Mouse (Mus musculus) kidney, embryonic 16.5 days (tissue): ENCODE measurements around the gene Acyp2. TPM values are rescaled to one million over a fixed set of nuclear protein-coding genes. Genes with fewer than 3 reads are reported as not detected.
A peak's percentile ranks its signal among the peaks of the same experiment; 100 is the strongest.

ENCODE experiments used
- ATAC-seq: fragments of 200-750 bp; cut with Nextera tagmentation; 2 replicates; pipeline ENCODE4 v1.8.0; 2017; ENCODE audit warnings: moderate TSS enrichment; ENCODE audit not compliant: low FRiP score, low TSS enrichment
- H3K27ac ChIP-seq: fragments of 300-500 bp; sonication (generic); 2 replicates; pipeline ENCODE4 v1.5.1; 2014; ENCODE audit warnings: low read length
- H3K27me3 ChIP-seq: fragments of 300-500 bp; sonication (generic); 2 replicates; pipeline ENCODE4 v1.6.1; 2014; ENCODE audit warnings: low read length, control low read depth, mixed read lengths; ENCODE audit not compliant: insufficient read depth
- H3K36me3 ChIP-seq: fragments of 300-500 bp; sonication (generic); 2 replicates; pipeline ENCODE4 v1.6.1; 2014; ENCODE audit warnings: low read length, control low read depth, mixed read lengths; ENCODE audit not compliant: insufficient read depth
- H3K4me1 ChIP-seq: fragments of 300-500 bp; sonication (generic); 2 replicates; pipeline ENCODE4 v1.6.1; 2014; ENCODE audit warnings: low read length, control low read depth, mixed read lengths; ENCODE audit not compliant: insufficient read depth
- H3K4me2 ChIP-seq: fragments of 300-500 bp; sonication (generic); replicated peaks from 2 replicates; pipeline ENCODE4 v1.6.1; 2014; ENCODE audit warnings: low read depth, low read length
- H3K4me3 ChIP-seq: fragments of 300-500 bp; sonication (generic); 2 replicates; pipeline ENCODE4 v1.5.1; 2014; ENCODE audit warnings: mild to moderate bottlenecking, low read length
- H3K9ac ChIP-seq: fragments of 300-500 bp; sonication (generic); replicated peaks from 2 replicates; pipeline ENCODE4 v1.6.1; 2014; ENCODE audit warnings: low read length
- H3K9me3 ChIP-seq: fragments of 300-500 bp; sonication (generic); 2 replicates; pipeline ENCODE4 v1.6.1; 2016; ENCODE audit warnings: low read length, control low read depth
- WGBS: fragments of 180-500 bp; shearing (Covaris S2); extraction: QIAGEN DNeasy Blood & Tissue Kit; methylation state at CpG from one replicate; pipeline ENCODE4 v1.1.7; 2014; 5-methylcytosine and 5-hydroxymethylcytosine counted together
- polyA plus RNA-seq: library from polyadenylated mRNA; unstranded; fragments of >200 nt; fragmentation: Nextera tagmentation; extraction: Ambion mirVana; gene quantifications from 2 replicates; pipeline ENCODE4 v1.2.1, GENCODE M21; 2015

Gene Acyp2
- polyA plus RNA-seq, 1 experiment from 2014 or later, result 19.8 TPM

DNA sequence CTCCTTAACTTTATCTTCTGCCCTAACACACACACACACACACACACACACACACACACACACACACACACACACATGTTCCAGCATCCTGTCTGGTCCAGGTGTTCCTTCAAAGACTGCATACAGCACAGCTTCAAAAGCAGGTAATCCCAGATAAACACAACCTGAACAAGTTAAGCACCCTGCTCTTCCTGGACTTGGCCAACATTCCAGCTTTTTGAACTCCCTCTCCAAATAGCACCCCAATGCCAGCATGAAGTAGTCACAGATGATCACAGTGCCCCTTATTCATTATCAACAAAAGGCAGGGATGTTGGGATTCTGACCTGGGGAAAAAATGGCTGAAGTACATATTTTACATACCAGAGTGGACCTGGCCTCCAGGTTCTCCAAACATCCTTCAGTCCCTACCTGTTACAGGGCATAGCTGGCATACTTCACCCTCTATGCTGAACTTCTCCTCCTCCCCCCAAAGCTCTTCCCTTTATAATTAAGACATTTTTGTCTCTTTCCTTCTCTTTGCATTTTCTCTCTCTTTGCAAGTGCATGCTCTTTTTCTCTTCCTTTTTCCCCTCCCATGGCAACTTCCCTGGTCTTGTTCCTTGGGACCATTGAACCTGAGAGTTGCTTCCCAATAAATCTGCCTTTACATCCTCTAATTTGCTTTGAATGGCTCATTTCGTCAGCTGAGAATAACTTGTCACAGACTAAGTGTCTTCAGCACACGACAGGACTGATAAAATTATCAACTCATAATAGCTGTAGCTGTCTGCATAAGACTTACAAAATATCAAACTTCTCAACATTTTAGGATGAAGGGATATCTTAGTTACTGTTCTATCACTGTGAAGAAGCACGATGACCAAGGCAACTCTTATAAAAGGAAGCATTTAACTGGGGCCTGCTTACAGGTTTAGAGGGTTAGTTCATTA is 41.5 kb downstream of the Acyp2 start:
- no peak overlapping the region for H3K4me2 ChIP-seq
- no peak overlapping the region for H3K9ac ChIP-seq
- H3K27ac ChIP-seq, result no peak overlapping the region
- no peaks in the 10 kb centered on the region for H3K4me1 ChIP-seq
- WGBS, result 70% methylated on average over 3 of the region's 3 CpGs
- H3K36me3 ChIP-seq, result no peaks in the 10 kb centered on the region
- no peak for ATAC-seq
- H3K9me3 ChIP-seq, result no peaks in the 10 kb centered on the region
- no peak overlapping the region for H3K4me3 ChIP-seq
- H3K27me3 ChIP-seq, result no peaks in the 10 kb centered on the region

DNA sequence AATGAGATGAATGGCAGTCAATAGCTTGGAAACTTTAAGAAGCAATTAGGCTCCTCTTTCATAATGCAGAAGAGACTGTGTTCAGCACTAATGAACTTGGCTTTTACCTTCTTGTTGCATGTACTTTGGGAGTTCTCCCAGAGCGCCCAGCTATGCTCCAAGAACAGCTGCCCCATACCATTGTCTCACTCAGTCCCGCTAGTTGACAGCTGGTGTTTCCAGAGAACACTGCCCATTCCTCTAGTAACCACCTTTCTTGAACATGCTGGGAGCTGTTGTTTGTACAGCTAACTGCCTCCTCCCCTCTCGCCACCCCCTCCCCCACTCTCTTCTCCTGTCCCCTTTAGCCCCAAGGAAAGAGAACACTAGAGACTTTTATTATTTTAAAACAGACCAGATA is 52.1 kb downstream of the Acyp2 start:
- WGBS, result 51% methylated on average over 3 of the region's 3 CpGs
- no peaks in the 10 kb centered on the region for H3K27me3 ChIP-seq

DNA sequence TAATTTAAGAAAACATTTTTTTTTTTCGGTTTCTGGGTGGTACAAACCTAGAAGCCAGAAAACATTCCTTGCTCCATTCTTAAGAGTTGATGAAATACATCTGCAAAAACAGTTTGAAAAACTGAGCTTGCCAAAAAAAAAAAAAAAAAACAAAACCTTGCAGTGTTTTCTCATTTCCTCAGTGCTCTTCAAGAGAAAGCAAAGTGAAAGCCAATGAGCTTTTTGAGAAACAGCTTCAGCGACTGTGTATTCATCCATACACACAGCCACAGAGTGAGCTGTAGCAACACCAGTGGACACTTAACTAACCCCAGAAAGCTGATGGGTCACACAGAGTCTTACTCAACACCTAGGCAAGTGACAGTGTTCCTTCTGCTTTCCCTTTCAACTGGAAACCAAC is 69.4 kb downstream of the Acyp2 start:
- 58% methylated on average over 2 of the region's 2 CpGs for WGBS
- no peak for ATAC-seq

More for the DNA sequence above, 52.1 kb downstream of the Acyp2 start:
- H3K4me1 ChIP-seq, result peaks cover 8% of the 10 kb centered on the region; the same call in 1 of the 2 replicates
- no peaks in the 10 kb centered on the region for H3K36me3 ChIP-seq
- no peak overlapping the region for H3K9ac ChIP-seq
- H3K4me3 ChIP-seq, result no peak overlapping the region
- H3K4me2 ChIP-seq, result no peak overlapping the region
- no peak for ATAC-seq
- H3K27ac ChIP-seq, result no peak overlapping the region
- H3K9me3 ChIP-seq, result no peaks in the 10 kb centered on the region

DNA sequence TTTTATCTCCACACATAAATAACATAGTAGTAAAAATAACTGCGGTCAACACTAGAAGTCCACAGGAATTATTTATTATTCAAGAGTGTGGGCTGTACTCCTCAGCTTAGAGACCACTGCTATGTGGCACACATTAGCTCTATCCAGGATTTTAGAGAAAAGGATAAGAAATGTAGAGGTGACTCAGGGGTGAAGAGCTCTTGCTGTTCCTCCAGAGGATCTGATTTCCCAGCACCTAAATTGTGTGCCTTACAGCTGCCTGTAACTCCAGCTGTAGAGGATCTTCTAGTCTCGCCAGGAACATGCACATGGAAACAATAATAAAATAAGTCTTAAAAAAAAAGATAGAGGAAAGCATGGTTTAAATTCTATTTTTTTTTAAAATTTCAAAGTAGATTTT is 70.5 kb downstream of the Acyp2 start:
- H3K27me3 ChIP-seq, result no peaks in the 10 kb centered on the region
- ATAC-seq, result peak; percentile 82
- peaks cover 3% of the 10 kb centered on the region for H3K9me3 ChIP-seq
- no peak overlapping the region for H3K9ac ChIP-seq
- H3K27ac ChIP-seq, result peak overlapping the region; percentile 94
- WGBS, result 37% methylated on average over 2 of the region's 2 CpGs
- no peak overlapping the region for H3K4me2 ChIP-seq
- H3K36me3 ChIP-seq, result no peaks in the 10 kb centered on the region
- no peak overlapping the region for H3K4me3 ChIP-seq
- H3K4me1 ChIP-seq, result 0 out of 2 replicates have a peak, but pooled peaks cover 3% of the 10 kb centered on the region

More for the DNA sequence above, 69.4 kb downstream of the Acyp2 start:
- Histone ChIP-seq H3K9me3 (peaks cover 3% of the 10 kb centered on the region), H3K36me3 (no peaks in the 10 kb centered on the region), H3K4me2 (no peak overlapping the region), H3K4me3 (no peak overlapping the region), H3K9ac (no peak overlapping the region), H3K27ac (peak overlapping the region; percentile 56; the same call in 1 of the 2 replicates), H3K27me3 (no peaks in the 10 kb centered on the region), H3K4me1 (0 out of 2 replicates have a peak, but pooled peaks cover 3% of the 10 kb centered on the region)

DNA sequence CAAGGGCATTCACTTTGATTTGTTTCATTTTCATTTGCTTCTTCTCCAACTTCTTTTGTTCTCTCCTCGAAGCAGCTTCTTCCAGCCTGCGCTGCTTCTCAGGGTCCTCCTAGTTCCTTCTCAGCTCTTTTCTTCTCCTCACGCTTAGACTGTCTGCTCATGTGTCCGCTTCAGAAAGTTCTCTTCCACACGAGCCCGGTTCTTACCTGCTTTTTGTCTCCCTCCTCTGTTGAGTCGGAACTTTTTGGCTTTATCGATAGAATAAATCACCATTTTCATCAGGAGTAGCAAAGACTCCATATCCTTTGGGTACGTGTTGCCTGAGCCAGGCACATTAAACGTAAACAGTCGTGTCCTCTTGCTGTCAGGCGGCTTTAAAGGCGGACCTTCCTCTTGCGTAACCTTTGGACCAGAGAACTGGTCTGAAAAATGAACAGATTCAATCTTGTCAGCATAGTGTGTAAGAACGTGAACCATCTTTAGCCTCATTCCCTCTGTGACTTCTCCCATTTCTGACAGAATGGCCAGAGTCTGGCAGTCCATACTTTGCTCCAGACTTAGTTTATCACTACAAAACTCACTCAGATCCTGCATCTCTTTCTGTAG is 76.5 kb downstream of the Acyp2 start:
- H3K4me1 ChIP-seq, result no peaks in the 10 kb centered on the region
- H3K27ac ChIP-seq, result no peak overlapping the region
- no peaks in the 10 kb centered on the region for H3K36me3 ChIP-seq
- no peak overlapping the region for H3K4me3 ChIP-seq
- H3K9me3 ChIP-seq, result no peaks in the 10 kb centered on the region
- H3K27me3 ChIP-seq, result no peaks in the 10 kb centered on the region
- WGBS, result 77% methylated on average over 15 of the region's 15 CpGs
- peak overlapping the region; percentile 13 for H3K4me2 ChIP-seq
- no peak overlapping the region for H3K9ac ChIP-seq
- no peak for ATAC-seq

DNA sequence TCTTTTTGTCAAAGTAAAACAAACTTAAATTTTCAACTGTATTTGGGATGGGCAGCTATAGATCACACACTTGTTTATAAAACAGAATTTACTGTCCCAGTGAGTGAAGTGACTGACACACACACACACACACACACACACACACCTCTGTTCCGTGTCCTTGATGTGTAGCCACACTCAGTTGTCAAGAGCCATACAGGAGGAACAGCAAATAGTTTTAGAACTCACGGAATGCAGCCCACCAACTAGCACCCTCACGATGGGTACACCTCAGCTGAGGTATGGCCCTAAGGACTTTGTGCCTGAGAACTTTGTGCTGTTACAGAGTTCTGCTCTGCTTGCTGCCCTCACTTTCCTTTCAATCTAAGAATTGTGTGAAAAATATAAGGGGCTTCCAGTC is 78.8 kb downstream of the Acyp2 start:
- no peaks in the 10 kb centered on the region for H3K36me3 ChIP-seq
- no peaks in the 10 kb centered on the region for H3K27me3 ChIP-seq
- no peak overlapping the region for H3K4me2 ChIP-seq
- no peak for ATAC-seq
- H3K9me3 ChIP-seq, result no peaks in the 10 kb centered on the region
- no peak overlapping the region for H3K27ac ChIP-seq
- 92% methylated on average over 3 of the region's 3 CpGs for WGBS
- no peaks in the 10 kb centered on the region for H3K4me1 ChIP-seq
- no peak overlapping the region for H3K4me3 ChIP-seq
- H3K9ac ChIP-seq, result no peak overlapping the region

DNA sequence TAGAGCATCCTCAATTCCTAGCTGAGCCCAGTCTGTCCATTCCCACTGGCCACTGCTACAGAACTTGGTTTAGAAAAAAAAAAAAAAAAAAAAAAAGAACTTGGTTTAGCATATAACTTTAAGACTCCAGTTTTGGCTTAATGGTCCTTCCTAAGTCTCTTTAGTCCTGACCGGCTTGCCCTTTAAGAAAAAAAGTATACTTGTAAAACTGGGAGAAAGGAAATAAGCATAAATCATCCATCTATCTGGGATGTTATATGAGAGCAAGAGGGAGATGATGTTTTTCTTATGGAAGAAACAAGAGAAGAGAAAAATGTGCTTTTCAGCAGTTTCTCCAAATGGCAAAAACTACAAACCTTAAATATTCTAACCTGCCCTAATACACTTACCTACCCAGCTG is 89.2 kb downstream of the Acyp2 start:
- Histone ChIP-seq H3K9ac (no peak overlapping the region), H3K4me3 (no peak overlapping the region), H3K4me1 (no peaks in the 10 kb centered on the region), H3K27ac (peak overlapping the region; percentile 79), H3K4me2 (no peak overlapping the region), H3K27me3 (no peaks in the 10 kb centered on the region), H3K9me3 (no peaks in the 10 kb centered on the region), H3K36me3 (no peaks in the 10 kb centered on the region)
- peak; percentile 49; the same call in 1 of the 2 replicates for ATAC-seq
- 30% methylated on average over 1 of the region's 1 CpGs for WGBS

DNA sequence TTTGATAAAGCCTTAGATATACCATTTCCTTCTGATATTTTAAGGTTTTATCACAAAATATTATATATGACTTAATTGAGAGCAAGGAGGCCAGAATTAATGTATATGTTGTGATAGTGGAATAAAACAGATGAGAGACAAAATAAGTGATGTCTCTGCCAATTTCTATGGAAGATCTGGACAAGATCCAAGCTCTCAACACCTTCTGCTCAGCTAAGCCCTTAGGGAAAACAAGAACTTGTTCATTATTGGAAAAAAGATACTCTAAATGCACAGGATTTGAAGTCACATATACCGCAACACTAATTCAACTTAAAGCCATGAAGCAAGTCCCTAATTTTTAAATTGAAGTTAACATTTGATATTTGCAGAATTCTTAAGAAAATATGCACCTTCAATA is 96.0 kb downstream of the Acyp2 start:
- H3K27me3 ChIP-seq, result no peaks in the 10 kb centered on the region

DNA sequence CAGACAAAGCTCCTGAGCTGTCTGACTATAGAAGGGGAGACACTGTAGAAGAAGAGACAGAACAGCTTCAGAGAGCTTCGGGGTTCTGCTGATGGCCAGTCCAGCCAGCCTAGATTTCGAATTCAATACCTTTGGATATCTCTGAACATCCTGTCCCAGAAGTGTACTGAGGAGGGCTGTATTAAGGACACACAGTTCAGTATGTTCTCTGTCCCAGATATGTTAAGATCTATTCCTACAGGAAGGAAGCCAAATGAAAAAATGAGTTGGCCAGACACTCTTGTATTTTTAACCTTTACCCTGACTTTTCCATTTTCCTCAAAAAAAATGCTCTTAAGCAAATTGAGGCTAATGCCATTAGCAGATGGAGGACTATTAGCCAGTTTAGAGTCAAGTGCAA is 132.3 kb downstream of the Acyp2 start:
- no peak overlapping the region for H3K4me2 ChIP-seq
- H3K9ac ChIP-seq, result no peak overlapping the region
- no peaks in the 10 kb centered on the region for H3K9me3 ChIP-seq
- H3K4me3 ChIP-seq, result no peak overlapping the region
- no peak for ATAC-seq
- no peaks in the 10 kb centered on the region for H3K36me3 ChIP-seq
- 82% methylated on average over 2 of the region's 2 CpGs for WGBS
- H3K4me1 ChIP-seq, result no peaks in the 10 kb centered on the region
- H3K27me3 ChIP-seq, result no peaks in the 10 kb centered on the region
- H3K27ac ChIP-seq, result no peak overlapping the region

More for the DNA sequence above, 96.0 kb downstream of the Acyp2 start:
- Histone ChIP-seq H3K4me3 (no peak overlapping the region), H3K9me3 (no peaks in the 10 kb centered on the region), H3K4me1 (no peaks in the 10 kb centered on the region), H3K9ac (no peak overlapping the region), H3K4me2 (no peak overlapping the region), H3K36me3 (no peaks in the 10 kb centered on the region), H3K27ac (no peak overlapping the region)
- ATAC-seq, result no peak
- 100% methylated on average over 1 of the region's 1 CpGs for WGBS

DNA sequence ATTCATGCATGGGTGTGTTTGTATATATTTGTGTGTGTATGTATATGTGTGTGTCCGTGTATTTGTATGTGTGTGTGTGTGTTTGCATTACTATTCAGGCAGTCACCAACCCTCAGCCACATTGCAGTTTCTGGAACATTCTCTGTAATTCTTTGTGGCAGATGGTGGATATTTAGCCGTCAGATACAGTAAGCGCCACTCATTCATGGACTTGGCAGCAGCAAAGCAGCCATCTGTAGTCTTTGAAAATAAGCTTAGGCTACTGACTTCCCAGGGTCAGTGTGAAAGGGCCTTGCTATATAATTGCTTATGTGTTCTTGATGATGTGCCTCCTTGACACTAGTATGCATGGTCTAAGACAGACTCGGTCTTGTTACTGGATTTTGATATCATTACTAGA is 141.2 kb downstream of the Acyp2 start:
- no peak overlapping the region for H3K9ac ChIP-seq
- H3K4me3 ChIP-seq, result no peak overlapping the region
- H3K36me3 ChIP-seq, result no peaks in the 10 kb centered on the region
- no peaks in the 10 kb centered on the region for H3K9me3 ChIP-seq
- no peaks in the 10 kb centered on the region for H3K27me3 ChIP-seq
- no peak overlapping the region for H3K27ac ChIP-seq
- H3K4me2 ChIP-seq, result no peak overlapping the region
- no peaks in the 10 kb centered on the region for H3K4me1 ChIP-seq
- ATAC-seq, result no peak
- 89% methylated on average over 4 of the region's 4 CpGs for WGBS
